Comparison of ENCODE assay signal across 10 mouse cellular contexts in genomic region chr13:57721524-57722279, GRCm38 (mm10).
DNase-seq lines count a peak whose midpoint lies in the region; ATAC-seq lines count a peak whose summit lies in the region.
"Had no signal": no experiment of that assay in that cellular context is flagged by ENCODE, and none has a peak within 500 bp of the region (broad histone marks: within the 10 kb centered on the region; RNA-seq: fewer than 3 reads in every experiment).

No protein-coding gene starts in this region.

- WGBS in kidney, embryonic 14.5 days, result 59% methylated on average over 20 of the region's 20 CpGs

- no peak overlapping the region for H3K4me3 ChIP-seq in kidney, embryonic 14.5 days (ENCODE audit: low read length)
- H3K4me3 ChIP-seq: liver, embryonic 15.5 days; stomach, embryonic 15.5 days had no signal

- no peak overlapping the region for H3K9ac ChIP-seq in kidney, embryonic 14.5 days (ENCODE audit: low read depth, low read length)
- H3K9ac ChIP-seq: liver, embryonic 15.5 days; stomach, embryonic 15.5 days had no signal

- H3K4me1 ChIP-seq in kidney, embryonic 14.5 days (ENCODE audit: control insufficient read depth, insufficient read depth, low read length), result no peaks in the 10 kb centered on the region
- H3K4me1 ChIP-seq: liver, embryonic 15.5 days; stomach, embryonic 15.5 days had no signal

- H3K27ac ChIP-seq in kidney, embryonic 14.5 days (ENCODE audit: low read depth, low read length), result no peak overlapping the region
- H3K27ac ChIP-seq: liver, embryonic 15.5 days; stomach, embryonic 15.5 days had no signal

- no peaks in the 10 kb centered on the region for H3K9me3 ChIP-seq in kidney, embryonic 14.5 days (ENCODE audit: control insufficient read depth, low read length)
- H3K9me3 ChIP-seq: liver, embryonic 15.5 days; stomach, embryonic 15.5 days had no signal

- no peaks in the 10 kb centered on the region for H3K36me3 ChIP-seq in kidney, embryonic 14.5 days (ENCODE audit: control insufficient read depth, insufficient read depth, low read length)
- H3K36me3 ChIP-seq: liver, embryonic 15.5 days; stomach, embryonic 15.5 days had no signal

- H3K4me2 ChIP-seq in kidney, embryonic 14.5 days (replicated peaks; ENCODE audit: low read depth, low read length), result no peak overlapping the region
- H3K4me2 ChIP-seq: liver, embryonic 15.5 days; stomach, embryonic 15.5 days had no signal

- peak; percentile 5 for DNase-seq in kidney, adult 18-20 months
- DNase-seq in cerebellum, adult 18-20 months, result peak; percentile 62 to 73
- peak; percentile 7 for DNase-seq in lung, postnatal 10 days
- no peak for DNase-seq in yolk sac, embryonic 10.5 days (ENCODE audit: low spot score)
- DNase-seq in B cell, adult 2 months, result no peak
- no peak for DNase-seq in MN1 (ENCODE audit: low spot score)

- no peak for ATAC-seq in kidney, embryonic 14.5 days (ENCODE audit: low FRiP score, low TSS enrichment)
- peak; percentile 57 for ATAC-seq in frontal cortex, adult (ENCODE audit: low TSS enrichment)

- H3K27me3 ChIP-seq in kidney, embryonic 14.5 days (ENCODE audit: control insufficient read depth, insufficient read depth, low read length), result no peaks in the 10 kb centered on the region
- H3K27me3 ChIP-seq: liver, embryonic 15.5 days; stomach, embryonic 15.5 days had no signal

Comparison
In these comparisons a context has a peak if more than half of its experiments do, and no peak if none do; other contexts are left out.
1. DNase-seq: peak in kidney, adult 18-20 months (single experiment), cerebellum, adult 18-20 months (2 of 2) and lung, postnatal 10 days (single experiment); none in yolk sac, embryonic 10.5 days (single experiment), B cell, adult 2 months (0 of 2) and MN1 (single experiment).